Mouse (Mus musculus) midbrain, embryonic 15.5 days (tissue): ENCODE results near the gene Lcn2. TPM values are rescaled to one million over a fixed set of nuclear protein-coding genes. Genes with fewer than 3 reads are reported as not detected.

Experiments
- ATAC-seq: fragments of 200-750 bp; cut with Nextera tagmentation; replicated peaks from 2 replicates; pipeline ENCODE4 v1.8.0; 2017; ENCODE audit warnings: moderate TSS enrichment
- H3K27ac ChIP-seq: fragments of 300-500 bp; sonication (generic); 2 replicates; pipeline ENCODE4 v1.5.1; 2015; ENCODE audit warnings: mild to moderate bottlenecking, inconsistent platforms
- H3K27me3 ChIP-seq: fragments of 300-500 bp; sonication (generic); replicated peaks from 2 replicates; pipeline ENCODE4 v1.6.1; 2015; ENCODE audit warnings: inconsistent platforms
- H3K36me3 ChIP-seq: fragments of 300-500 bp; sonication (generic); replicated peaks from 2 replicates; pipeline ENCODE4 v1.6.1; 2015; ENCODE audit warnings: inconsistent platforms
- H3K4me1 ChIP-seq: fragments of 300-500 bp; sonication (generic); 2 replicates; pipeline ENCODE4 v1.6.1; 2015; ENCODE audit warnings: inconsistent platforms
- H3K4me2 ChIP-seq: fragments of 300-500 bp; sonication (generic); 2 replicates; pipeline ENCODE4 v1.6.1; 2015; ENCODE audit warnings: inconsistent platforms, mild to moderate bottlenecking, moderate library complexity
- H3K4me3 ChIP-seq: fragments of 300-500 bp; sonication (generic); 2 replicates; pipeline ENCODE4 v1.5.1; 2015; ENCODE audit warnings: mild to moderate bottlenecking, inconsistent platforms
- H3K9ac ChIP-seq: fragments of 300-500 bp; sonication (generic); 2 replicates; pipeline ENCODE4 v1.6.1; 2015; ENCODE audit warnings: mild to moderate bottlenecking, inconsistent platforms
- H3K9me3 ChIP-seq: fragments of 300-500 bp; sonication (generic); 2 replicates; pipeline ENCODE4 v1.6.1; 2016; ENCODE audit warnings: inconsistent platforms
- WGBS: fragments of 180-500 bp; shearing (Covaris S2); methylation state at CpG from one replicate; pipeline ENCODE4 v1.1.7; 2015; ENCODE audit warnings: mixed read lengths; 5-methylcytosine and 5-hydroxymethylcytosine counted together
- polyA plus RNA-seq: library from polyadenylated mRNA; unstranded; fragments of >200 nt; fragmentation: Nextera tagmentation; extraction: Ambion mirVana; gene quantifications from 2 replicates; pipeline ENCODE4 v1.2.1, GENCODE M21; 2015

The Lcn2 gene
- polyA plus RNA-seq: 0.44 and 0.83 TPM in 2 replicates

GRCm38 (mm10) chr2:32387706-32388490, at the start of gene Lcn2:
Lcn2 (minus strand) TSS chr2:32388252.
- Histone ChIP-seq H3K36me3 (no peaks in the 10 kb centered on the region), H3K27ac (no peak within 1 kb of the TSS), H3K4me3 (no peak within 1 kb of the TSS), H3K9me3 (no peaks in the 10 kb centered on the region), H3K4me1 (no peaks in the 10 kb centered on the region), H3K4me2 (no peak within 1 kb of the TSS), H3K9ac (no peak within 1 kb of the TSS), H3K27me3 (0 out of 2 replicates have a peak, but pooled peaks cover 2% of the 10 kb centered on the region)
- WGBS: 67% methylated on average over 5 of the region's 5 CpGs
- no peak for ATAC-seq

DNA sequence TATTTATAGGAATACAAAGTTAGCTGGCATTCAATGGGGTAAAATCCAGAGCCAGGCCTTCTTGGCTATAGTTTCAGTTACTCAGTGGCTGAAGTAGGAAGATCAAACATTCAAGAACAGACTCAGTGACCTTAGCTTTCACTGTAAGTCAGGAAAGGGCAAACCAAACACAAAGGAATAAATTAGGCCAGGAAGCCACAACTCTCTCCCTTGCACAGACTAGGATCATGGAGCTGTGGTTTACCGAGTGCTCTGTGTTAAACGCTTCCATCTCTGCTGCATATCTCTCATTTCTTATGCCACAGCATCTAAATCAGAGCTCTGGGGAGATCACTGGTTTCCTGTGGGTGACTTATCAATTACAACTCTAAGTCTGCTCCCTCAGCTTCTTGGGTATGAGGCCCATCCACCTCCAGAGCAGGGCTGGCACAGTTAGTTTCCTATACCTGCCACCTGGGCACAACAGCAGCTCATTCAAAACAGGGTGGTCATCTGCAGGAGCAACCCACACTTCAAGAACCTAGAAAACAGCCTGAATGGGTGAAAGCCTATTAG, 49.6 kb upstream of the Lcn2 start:
- 65% methylated on average over 2 of the region's 2 CpGs for WGBS
- peaks cover 9% of the 10 kb centered on the region for H3K4me1 ChIP-seq
- no peak for ATAC-seq
- no peaks in the 10 kb centered on the region for H3K27me3 ChIP-seq
- H3K9ac ChIP-seq: no peak overlapping the region
- no peaks in the 10 kb centered on the region for H3K36me3 ChIP-seq
- H3K27ac ChIP-seq: peak overlapping the region; percentile 28; the same call in 1 of the 2 replicates
- no peaks in the 10 kb centered on the region for H3K9me3 ChIP-seq
- H3K4me3 ChIP-seq: no peak overlapping the region
- H3K4me2 ChIP-seq: no peak overlapping the region

DNA sequence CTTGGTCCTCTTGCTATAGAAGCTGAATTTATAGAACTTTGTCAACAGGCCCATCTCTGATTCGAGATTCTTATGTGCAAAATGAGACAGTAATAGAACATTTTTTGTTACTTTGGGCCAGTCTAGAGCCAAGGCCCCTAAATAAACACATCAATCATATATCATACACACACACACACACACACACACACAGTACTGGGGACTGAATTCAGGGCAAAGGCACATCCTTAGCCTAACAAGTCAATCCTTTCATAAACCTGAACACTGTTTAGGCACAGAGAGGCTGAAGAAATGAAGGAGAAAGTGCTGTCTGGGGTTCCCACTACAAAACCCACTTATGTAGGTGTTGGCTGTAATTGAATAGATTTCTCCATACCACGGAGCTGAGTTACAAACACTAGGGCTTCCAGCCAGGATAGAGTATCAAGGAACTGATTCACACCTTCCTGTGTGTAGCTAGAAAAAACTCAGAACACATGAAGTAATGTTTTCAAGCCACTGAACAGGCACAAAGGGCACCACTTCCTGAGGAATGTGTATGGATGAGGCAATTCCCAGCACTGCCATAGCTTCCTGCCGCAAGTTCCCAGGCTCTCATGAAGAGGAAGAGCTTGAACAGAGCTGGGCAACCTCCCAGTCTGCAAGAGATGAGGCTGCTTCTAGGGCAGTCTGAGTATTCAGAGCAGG, 48.8 kb upstream of the Lcn2 start:
- ATAC-seq: no peak
- H3K27ac ChIP-seq: peak overlapping the region; percentile 39; the same call in 1 of the 2 replicates
- 59% methylated on average over 3 of the region's 3 CpGs for WGBS
- H3K4me3 ChIP-seq: no peak overlapping the region
- H3K9ac ChIP-seq: no peak overlapping the region
- no peaks in the 10 kb centered on the region for H3K36me3 ChIP-seq
- no peaks in the 10 kb centered on the region for H3K27me3 ChIP-seq
- no peaks in the 10 kb centered on the region for H3K9me3 ChIP-seq
- H3K4me2 ChIP-seq: no peak overlapping the region
- H3K4me1 ChIP-seq: peaks cover 12% of the 10 kb centered on the region

- Histone ChIP-seq H3K4me3 (peak overlapping the region; percentile 55), H3K9me3 (no peaks in the 10 kb centered on the region), H3K36me3 (no peaks in the 10 kb centered on the region), H3K9ac (peak overlapping the region; percentile 67), H3K4me2 (peak overlapping the region; percentile 81), H3K27ac (peak overlapping the region; percentile 95), H3K27me3 (no peaks in the 10 kb centered on the region), H3K4me1 (peaks cover 46% of the 10 kb centered on the region)
- peak; percentile 96 for ATAC-seq
- 5% methylated on average over 18 of the region's 18 CpGs for WGBS
These were observed 42.9 kb upstream of the Lcn2 start for GRCm38 (mm10) chr2:32430701-32431676.

GRCm38 (mm10) chr2:32429215-32429891, 41.3 kb upstream of the Lcn2 start:
- H3K4me2 ChIP-seq: peak overlapping the region; percentile 81
- 59% methylated on average over 4 of the region's 4 CpGs for WGBS

DNA sequence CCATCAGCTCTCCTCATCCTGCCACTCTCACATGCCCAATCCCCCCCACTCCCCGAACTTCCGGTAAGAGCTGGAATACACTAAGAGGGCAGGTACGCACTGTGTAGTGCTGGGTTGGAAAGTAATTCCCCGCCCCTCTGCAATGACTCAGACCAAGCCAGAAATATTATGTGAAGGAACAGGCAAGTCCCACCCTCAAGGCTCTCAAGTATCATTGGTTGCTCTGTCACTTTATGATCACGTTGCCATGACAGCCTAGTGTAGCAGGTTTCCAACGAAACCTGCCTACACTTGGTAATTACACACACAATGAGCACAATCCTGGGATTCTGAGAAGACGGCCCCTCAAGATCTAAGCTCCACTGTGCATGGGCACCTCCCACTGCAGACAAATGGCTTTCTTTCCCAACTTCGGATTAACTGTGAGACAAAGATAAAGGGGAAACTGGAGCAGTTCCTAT, 40.2 kb upstream of the Lcn2 start:
- Histone ChIP-seq H3K9me3 (no peaks in the 10 kb centered on the region), H3K27ac (peak overlapping the region; percentile 80), H3K4me3 (peak overlapping the region; percentile 55), H3K4me2 (peak overlapping the region; percentile 81), H3K9ac (peak overlapping the region; percentile 48), H3K4me1 (peaks cover 61% of the 10 kb centered on the region), H3K27me3 (no peaks in the 10 kb centered on the region), H3K36me3 (no peaks in the 10 kb centered on the region)
- WGBS: 27% methylated on average over 8 of the region's 8 CpGs
- ATAC-seq: peak; percentile 69

More at GRCm38 (mm10) chr2:32429215-32429891, 41.3 kb upstream of the Lcn2 start:
- Histone ChIP-seq H3K9me3 (no peaks in the 10 kb centered on the region), H3K27me3 (no peaks in the 10 kb centered on the region), H3K9ac (peak overlapping the region; percentile 48), H3K36me3 (no peaks in the 10 kb centered on the region), H3K4me3 (peak overlapping the region; percentile 55), H3K27ac (peak overlapping the region; percentile 80), H3K4me1 (peaks cover 50% of the 10 kb centered on the region)
- ATAC-seq: no peak

- H3K9me3 ChIP-seq: no peaks in the 10 kb centered on the region
- no peaks in the 10 kb centered on the region for H3K36me3 ChIP-seq
- no peaks in the 10 kb centered on the region for H3K27me3 ChIP-seq
- WGBS: 84% methylated on average over 5 of the region's 5 CpGs
- H3K4me3 ChIP-seq: peak overlapping the region; percentile 55
- peak overlapping the region; percentile 81 for H3K4me2 ChIP-seq
- peak overlapping the region; percentile 80 for H3K27ac ChIP-seq
- 0 out of 2 replicates have a peak overlapping the region, but pooled peaks have one; percentile 8 for H3K9ac ChIP-seq
- no peak for ATAC-seq
- peaks cover 67% of the 10 kb centered on the region for H3K4me1 ChIP-seq
These were observed 39.7 kb upstream of the Lcn2 start for GRCm38 (mm10) chr2:32427720-32428119.

DNA sequence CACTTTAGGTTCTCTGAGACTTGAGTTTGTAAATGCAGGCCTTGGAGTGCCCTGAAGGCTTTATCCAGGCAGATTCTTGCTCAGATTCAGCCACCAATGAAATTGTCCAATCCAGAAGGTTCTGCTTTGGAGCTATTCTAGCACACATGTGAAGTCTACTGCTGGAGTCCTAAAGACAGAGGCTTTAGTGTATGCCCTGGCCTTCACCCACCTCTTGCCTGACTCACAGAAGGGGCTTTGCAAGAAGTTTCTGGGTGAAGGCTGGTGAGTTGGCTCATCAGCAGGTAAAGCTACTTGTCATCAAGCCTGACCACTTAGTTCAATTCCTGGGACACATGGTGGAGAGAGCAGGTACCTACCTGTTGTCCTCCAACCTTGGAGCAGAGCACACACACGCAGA, 38.1 kb upstream of the Lcn2 start:
- Histone ChIP-seq H3K27ac (no peak overlapping the region), H3K27me3 (no peaks in the 10 kb centered on the region), H3K4me1 (peaks cover 58% of the 10 kb centered on the region), H3K36me3 (0 out of 2 replicates have a peak, but pooled peaks cover under 1% of the 10 kb centered on the region), H3K4me2 (no peak overlapping the region), H3K9ac (no peak overlapping the region), H3K4me3 (no peak overlapping the region), H3K9me3 (no peaks in the 10 kb centered on the region)
- ATAC-seq: no peak
- WGBS: 97% methylated on average over 1 of the region's 1 CpGs

DNA sequence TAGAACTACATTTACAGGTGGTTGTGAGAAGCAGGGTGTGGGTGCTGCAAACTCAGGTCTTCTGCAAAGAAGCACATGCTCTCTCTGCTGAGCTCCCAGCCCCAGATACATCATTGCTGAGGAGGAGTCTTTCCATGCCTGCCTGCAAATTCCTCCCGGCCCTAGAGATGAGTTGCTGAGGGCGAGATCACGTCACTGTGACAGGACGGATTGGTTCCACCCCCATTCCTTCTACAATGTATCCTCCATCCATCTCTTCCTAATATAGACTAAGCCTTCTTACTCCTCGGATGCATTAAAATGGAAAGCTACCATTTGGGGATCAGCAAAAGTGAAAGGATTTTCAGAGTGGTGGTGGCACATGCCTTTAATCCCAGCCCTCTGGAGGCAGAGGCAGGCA, 37.5 kb upstream of the Lcn2 start:
- WGBS: 64% methylated on average over 5 of the region's 5 CpGs
- Histone ChIP-seq H3K9ac (no peak overlapping the region), H3K4me2 (no peak overlapping the region), H3K9me3 (no peaks in the 10 kb centered on the region), H3K4me1 (peaks cover 58% of the 10 kb centered on the region), H3K36me3 (peaks cover 6% of the 10 kb centered on the region), H3K27me3 (no peaks in the 10 kb centered on the region), H3K4me3 (no peak overlapping the region), H3K27ac (no peak overlapping the region)
- ATAC-seq: no peak

DNA sequence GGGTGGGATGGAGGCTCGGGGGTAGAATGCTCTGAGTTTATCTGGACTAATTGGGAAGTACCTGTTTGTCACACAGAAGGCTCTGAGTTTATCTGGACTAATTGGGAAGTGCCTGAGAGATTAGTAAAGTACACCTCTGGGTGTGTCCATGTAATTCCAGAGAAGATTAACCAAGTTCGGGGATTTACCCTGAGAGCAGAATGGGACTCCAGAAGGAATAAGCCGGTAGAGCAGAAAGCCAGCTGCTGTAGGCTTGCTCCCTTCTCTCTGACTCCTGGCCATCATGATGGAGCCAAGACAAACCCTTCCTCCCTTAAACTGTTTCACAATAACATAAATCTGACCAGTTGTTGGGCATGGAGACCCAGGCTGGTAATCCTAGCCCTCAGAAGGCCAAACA, 36.7 kb upstream of the Lcn2 start:
- no peaks in the 10 kb centered on the region for H3K9me3 ChIP-seq
- H3K4me1 ChIP-seq: peaks cover 50% of the 10 kb centered on the region
- H3K4me2 ChIP-seq: no peak overlapping the region
- H3K27me3 ChIP-seq: no peaks in the 10 kb centered on the region
- WGBS: 34% methylated on average over 3 of the region's 3 CpGs
- peaks cover 12% of the 10 kb centered on the region for H3K36me3 ChIP-seq
- peak overlapping the region; percentile 77; the same call in 1 of the 2 replicates for H3K27ac ChIP-seq
- no peak overlapping the region for H3K9ac ChIP-seq
- no peak overlapping the region for H3K4me3 ChIP-seq
- no peak for ATAC-seq
